Mouse (Mus musculus) adrenal gland, postnatal 4 days (tissue): Measurements from ENCODE around the gene Ereg. TPM values are rescaled to one million over a fixed set of nuclear protein-coding genes. Genes with fewer than 3 reads are reported as not detected.

Source experiments
- DNase-seq, 2 experiments: peaks; one replicate each; pipeline ENCODE4 v3.0.0; 2021 to 2022; ENCODE audit warnings: low spot score in 2 of 2, mixed read lengths in 2 of 2
- long read RNA-seq, 2 experiments: library from polyadenylated mRNA; stranded (forward); transcript quantifications; one replicate each; pipeline ENCODE4 v2.0.0; 2021
- total RNA-seq, 2 experiments: library from RNA; stranded (reverse); gene quantifications; 2 replicates each; pipeline ENCODE4 v1.2.3; 2021

Ereg gene
- total RNA-seq = under 1 TPM in 1 of 2 experiments, not detected in 1; 0.11 TPM
- long read RNA-seq, experiment 1 = 0 reads
- long read RNA-seq, experiment 2 = 0 reads

DNA sequence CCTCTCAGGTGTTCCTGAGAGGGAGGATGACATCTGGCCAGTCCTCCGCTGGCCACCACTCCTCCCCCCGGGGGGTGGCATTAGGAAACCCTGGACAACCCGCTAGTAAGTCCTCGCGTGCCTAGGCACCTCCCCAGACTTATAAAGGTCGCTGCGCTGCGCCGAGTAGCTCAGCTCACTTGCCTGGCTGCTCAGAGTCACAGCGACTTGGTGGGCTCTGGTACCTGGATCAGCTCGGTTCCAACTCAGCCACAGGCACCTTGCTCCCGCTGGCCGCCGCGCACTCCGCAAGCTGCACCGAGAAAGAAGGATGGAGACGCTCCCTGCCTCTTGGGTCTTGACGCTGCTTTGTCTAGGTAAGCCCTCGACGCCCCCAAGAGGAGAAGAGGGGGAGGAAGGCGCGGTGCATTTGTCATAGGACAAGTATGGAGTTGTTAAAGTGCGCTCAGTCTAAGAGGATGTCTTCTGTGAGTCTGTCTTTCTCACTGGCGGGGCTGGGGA, at the start of gene Ereg:
Gene Ereg, plus strand, starts transcription at position 173 of the 501 bp plus-strand sequence.
- no peak for DNase-seq

- DNase-seq = no peak
Observed at GRCm38 (mm10) chr5:91027164-91027563, 47.3 kb upstream of the Ereg start, which contains the start of gene Epgn. Gene Epgn, plus strand, starts transcription at chr5:91027464.

DNA sequence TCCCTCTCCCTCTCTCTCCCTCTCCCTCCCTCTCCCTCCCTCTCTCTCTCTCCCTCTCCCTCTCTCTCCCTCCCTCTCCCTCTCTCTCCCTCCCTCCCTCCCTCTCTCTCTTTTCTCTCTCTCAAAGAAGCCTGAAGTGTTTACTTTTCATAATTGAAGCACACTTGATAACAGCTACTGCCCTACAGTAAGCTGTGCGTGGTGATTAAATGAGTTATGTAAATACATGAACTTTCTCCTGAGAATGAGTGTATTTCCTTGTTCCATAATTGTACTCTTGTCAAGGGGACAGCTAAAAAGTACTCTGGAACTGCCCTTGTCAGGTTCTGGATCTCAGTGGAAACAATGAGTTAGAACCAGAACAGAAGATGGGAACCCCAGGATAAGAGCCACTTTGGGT, 46.6 kb upstream of the Ereg start:
- no peak for DNase-seq

DNA sequence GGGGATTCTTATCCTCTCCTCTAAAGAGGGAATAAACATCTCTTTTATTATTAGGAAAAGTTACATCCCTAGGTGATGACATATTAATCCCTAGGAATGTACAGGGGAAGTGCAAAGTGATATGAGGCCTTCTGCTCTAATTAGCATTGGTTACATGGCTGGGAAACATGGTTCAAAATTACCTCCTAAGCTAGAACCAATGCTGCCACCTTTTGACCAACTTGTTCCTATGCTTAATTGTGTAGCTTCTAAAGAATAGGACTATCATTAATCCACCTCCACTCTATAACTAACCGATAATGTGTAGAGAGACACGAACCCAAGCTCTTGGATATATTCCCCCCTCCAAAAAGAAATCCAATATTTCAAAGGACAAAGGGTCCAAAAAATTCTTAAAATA, 43.8 kb upstream of the Ereg start:
- DNase-seq = no peak

GRCm38 (mm10) chr5:91035341-91035740, 39.1 kb upstream of the Ereg start:
- DNase-seq = no peak

GRCm38 (mm10) chr5:91036628-91037027, 37.8 kb upstream of the Ereg start:
- no peak for DNase-seq

DNA sequence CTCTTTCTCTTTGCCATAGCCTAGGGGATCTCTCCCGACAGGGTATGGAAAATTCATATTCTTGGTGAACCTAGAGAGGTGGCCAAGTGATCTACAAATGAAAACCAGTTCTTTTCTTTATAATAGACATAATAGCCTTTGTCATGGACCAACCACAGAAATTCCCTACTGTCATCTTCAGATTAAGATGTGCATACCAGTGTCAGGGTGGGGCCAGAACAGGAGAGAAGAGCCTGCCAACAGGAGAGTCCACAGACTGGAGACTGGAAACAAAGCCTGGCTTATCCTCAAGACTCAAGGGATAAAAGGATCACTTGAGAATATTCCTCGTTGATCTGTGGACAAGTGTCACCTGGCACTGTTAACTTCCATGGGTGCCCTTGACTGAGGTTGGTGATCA, 36.7 kb upstream of the Ereg start:
- no peak for DNase-seq

DNA sequence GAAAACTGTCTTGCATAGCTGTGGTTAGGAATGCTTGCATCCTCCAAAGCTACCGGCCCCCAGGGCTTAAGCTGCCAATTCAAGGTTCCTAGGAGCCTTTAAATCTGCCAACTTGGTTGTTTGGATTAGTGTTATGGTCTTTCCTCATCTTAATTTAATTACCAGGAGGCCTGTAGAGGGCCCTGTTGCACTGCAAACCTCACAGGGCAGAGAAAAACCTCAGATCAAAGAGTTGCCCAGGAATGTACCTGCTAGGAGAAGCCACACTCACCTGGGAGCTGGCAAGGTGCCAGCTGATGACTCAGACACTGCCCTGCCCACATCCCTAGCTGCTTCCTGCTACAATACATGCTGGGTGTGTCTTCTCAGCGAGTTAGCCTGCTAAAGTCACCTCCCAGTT, 35.9 kb upstream of the Ereg start:
- DNase-seq = no peak

GRCm38 (mm10) chr5:91038963-91039362, 35.5 kb upstream of the Ereg start:
- DNase-seq = no peak

- no peak for DNase-seq
Observed at GRCm38 (mm10) chr5:91047987-91048386, 26.4 kb upstream of the Ereg start.

DNA sequence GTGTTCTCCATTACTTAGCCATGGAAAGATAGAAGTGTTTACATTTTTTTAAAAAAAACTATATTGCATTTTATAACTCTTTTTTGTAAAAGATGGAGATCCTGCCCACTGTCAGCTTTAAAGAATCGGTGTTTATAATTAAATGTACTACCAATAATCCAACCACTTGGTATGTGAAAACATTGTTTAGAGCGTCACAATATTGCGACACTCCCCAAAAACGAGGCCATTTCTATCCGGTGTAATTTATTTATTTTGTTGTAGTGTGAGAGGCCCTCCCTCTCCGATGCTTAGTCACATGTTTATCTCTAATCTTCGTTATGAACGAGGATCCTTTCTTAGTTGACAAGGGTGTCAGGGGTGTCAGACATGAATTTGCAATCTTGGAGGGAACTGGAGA, 26.0 kb upstream of the Ereg start:
- DNase-seq = no peak

- no peak for DNase-seq
Observed at GRCm38 (mm10) chr5:91072340-91072739, 2.1 kb upstream of the Ereg start.

DNA sequence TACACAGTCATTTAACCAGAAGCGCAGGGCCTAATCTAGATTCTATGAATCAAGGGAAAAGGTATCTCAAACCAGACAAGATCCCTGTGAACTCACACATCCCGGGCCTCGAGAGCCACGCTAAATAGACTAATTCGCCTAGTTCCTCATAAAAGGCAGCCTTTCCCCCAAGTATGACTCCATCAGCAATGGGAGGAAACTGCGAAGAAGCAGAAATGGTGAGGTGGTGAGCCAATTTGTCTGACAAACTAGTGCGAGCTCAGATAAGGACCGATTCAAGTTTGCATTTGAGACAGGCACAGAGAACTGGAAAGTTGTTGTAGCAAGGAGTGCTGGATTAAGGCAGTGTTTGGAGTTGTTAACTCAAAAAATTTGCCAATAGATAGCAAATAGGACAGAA, 796 bp upstream of the Ereg start:
- no peak for DNase-seq

- no peak for DNase-seq
Observed at GRCm38 (mm10) chr5:91074026-91074425, 396 bp upstream of the Ereg start.

GRCm38 (mm10) chr5:91075021-91075420, 599 bp downstream of the Ereg start:
- DNase-seq = no peak

- DNase-seq = no peak
Observed at GRCm38 (mm10) chr5:91083016-91083415, 8.6 kb downstream of the Ereg start.

- no peak for DNase-seq
Observed at GRCm38 (mm10) chr5:91085291-91085690, 10.9 kb downstream of the Ereg start.

DNA sequence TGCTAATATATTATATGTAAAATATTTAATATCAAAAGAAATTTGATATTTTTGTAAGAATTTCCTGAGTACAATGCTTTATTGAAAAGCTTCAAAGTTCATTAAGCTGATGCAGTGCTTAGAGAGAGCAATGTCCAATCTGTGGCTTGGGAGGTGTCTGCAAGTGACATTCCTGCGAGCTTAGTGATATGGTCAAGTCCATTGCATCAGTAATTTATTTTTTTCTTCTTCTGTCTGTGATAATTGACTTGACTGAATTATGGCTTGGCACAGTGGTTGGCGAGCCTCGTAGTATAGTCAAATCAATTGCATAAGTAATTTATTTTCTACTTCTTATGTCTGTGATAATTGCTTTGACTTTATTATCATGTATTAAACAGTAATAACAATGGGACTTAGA, 15.9 kb downstream of the Ereg start:
- no peak for DNase-seq

GRCm38 (mm10) chr5:91097911-91098614, 23.6 kb downstream of the Ereg start:
- DNase-seq = no peak

GRCm38 (mm10) chr5:91101742-91102141, 27.3 kb downstream of the Ereg start:
- no peak for DNase-seq

DNA sequence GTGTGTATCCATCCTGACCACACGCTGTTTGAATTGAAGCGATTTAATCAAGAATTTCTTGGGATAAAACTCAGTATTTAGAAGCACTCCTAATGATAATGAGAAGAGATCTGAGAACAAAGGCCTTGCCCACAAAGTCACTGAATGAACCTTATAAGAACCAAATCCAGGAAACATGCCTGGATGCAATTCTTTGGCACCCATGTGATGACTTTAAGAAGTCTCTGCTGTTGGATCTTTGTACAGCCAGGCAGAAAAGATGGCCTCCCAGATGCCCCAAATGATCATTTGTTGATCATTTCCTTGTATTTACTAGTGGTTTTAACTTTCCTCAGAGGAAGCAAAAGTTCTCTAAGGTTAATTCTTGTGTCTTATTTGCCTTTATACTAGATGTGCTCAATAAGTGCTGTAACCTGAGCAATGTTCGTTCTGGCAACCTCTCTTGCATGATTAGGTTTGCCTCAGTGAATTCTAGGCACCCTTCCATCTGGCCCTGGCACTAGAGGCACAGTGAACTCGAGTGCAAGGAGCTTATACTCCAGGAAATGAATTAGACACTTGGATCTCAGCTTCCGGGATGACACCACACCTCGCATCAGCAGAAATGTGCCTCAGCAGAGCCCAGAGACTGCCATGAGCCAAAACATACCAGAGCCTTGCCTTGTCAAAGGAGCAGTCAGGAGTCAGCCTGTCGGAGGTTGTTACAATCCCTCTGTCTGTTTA, 29.7 kb downstream of the Ereg start:
- DNase-seq = no peak

DNA sequence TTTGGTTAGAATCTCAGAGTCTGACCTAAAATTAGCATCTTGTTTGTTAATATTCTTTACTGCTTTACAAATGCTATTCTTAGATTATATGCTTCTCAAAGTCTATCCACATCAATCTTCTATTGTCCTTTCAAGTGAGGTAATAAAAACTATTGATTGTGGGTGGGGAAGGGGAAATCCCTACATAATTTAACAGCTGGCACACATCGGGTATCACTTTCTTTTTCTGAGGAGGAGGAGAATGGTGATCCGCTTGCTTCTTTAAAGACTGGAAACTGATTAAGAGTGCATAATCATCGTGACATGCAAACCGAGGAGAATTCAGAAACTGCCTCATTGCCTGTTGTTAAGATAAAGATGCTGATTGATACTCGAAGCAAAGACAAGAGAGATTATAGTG, 31.8 kb downstream of the Ereg start:
- no peak for DNase-seq
